Mouse (Mus musculus): ENCODE results near the gene G0s2. TPM values are rescaled to one million over a fixed set of nuclear protein-coding genes. Genes with fewer than 3 reads are reported as not detected.

The G0s2 gene
- 10 to 100 TPM in 1 of 2 experiments, 1 to 10 TPM in 1; 6.7 to 10.2 TPM for total RNA-seq (2021)

DNA sequence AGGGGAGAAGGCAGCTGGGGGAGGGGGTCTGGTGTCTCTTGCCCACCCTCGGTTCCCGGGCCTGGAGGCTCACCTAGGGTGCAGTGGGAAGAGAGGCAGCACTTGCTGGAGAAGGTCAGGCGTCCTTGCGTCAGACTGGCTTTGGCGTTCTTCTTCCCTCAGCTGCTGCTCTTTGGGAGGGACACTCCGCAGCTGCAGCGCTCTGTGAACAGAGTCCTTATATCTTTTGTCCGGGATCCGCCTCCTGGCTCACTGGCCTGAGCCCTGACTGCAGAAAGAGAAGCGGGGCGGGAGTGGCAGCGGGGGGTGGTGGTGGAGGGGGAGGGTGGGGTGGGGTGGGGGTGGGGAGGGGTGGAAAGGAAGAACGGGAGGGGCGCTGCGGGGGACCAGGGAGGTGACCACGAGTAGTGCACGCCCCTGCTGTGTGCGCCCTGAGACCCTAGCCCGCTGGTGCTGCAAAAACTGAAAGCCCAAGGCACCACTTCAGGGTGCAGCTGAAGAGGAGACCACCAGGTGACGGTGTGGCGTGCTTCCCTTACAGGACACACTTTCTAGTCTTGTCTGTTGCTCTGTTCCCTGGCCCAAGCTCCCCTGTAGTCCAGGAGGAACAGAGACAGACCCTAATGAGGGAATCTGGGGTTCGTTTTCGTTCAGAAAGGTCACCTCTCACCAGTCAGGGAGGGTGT is at the start of gene G0s2:
Gene G0s2 (minus strand): TSS at position 302 of the 686 bp plus-strand sequence.
- peak; percentile 56 to 69 for DNase-seq

DNA sequence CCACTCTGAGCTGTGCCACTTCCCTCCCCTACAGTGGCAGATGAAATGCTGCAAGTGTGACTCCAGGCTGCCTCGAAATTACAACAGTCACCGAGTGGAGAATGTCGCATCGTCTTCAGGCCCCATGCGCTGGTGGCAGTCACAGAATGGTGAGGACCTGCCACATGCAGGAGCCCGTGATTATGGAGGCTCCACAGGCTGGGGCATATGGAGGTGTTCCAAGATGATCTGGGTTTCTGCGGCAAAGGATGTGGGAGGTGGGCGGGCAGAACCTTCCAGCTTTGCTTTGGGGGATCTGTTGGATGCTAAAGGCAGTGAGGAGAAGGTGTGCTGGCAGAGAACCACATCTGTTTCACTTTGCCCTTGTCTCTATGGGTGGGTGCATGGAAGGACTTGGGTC is 47.4 kb upstream of the G0s2 start:
- no peak for DNase-seq

DNA sequence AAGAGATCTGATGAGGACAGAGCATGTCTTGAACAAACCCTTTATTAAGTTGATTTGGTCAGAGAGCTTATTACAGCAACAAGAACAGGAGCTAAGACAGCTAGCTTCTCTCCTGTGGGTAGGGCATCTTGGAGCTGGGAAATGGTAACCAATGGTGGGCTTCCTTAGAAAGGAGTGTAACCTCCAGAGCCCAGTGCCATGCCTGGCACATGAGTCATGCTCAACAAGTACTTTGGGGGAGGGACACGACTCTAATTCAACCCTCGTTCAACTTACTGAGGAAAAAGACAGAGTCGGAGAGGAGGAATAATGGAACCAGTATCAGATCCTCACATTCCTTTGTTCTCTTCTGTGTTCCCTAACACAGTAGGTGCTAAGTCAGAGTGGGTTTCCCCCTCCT is 46.7 kb upstream of the G0s2 start:
- DNase-seq, result no peak

DNA sequence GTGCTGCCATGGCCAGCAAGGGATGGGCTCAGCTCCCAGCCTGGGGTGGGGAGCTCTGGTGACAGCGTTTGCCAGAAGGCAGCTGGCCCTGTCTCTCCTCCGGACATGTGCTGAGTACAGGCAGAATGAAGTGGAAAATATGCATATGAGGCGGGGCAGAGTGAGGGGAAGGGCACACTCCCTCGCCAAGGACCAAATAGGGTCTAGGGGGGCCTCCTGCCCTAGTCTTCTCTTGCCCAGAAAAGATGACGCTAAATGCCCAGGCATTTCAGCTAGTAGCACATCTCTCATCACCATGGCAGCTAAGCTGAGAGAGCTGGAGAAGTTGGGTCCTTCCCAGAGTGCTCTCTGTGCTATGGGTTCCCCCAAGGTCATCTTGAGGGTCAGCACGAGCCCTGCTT is 44.1 kb upstream of the G0s2 start:
- DNase-seq, result peak; percentile 51 to 67

DNA sequence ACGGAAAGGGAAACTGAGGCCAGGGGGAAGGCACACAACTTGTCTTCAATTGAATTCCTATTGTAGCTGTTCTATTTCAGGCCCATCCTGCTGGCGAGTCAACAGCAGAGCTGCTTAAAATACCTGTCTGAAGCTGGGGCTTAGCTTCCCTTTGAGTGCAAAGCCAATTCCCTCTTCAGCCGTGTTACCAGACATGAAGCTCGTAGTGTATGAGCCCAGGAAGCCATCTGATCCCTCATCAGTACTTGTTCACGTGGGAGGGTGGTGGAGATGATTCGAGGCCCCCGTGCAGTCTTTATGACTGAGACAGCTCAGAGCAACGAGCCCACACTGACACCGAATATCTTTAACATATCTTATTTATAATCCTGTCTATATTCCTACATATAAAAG is 43.3 kb upstream of the G0s2 start:
- no peak for DNase-seq

DNA sequence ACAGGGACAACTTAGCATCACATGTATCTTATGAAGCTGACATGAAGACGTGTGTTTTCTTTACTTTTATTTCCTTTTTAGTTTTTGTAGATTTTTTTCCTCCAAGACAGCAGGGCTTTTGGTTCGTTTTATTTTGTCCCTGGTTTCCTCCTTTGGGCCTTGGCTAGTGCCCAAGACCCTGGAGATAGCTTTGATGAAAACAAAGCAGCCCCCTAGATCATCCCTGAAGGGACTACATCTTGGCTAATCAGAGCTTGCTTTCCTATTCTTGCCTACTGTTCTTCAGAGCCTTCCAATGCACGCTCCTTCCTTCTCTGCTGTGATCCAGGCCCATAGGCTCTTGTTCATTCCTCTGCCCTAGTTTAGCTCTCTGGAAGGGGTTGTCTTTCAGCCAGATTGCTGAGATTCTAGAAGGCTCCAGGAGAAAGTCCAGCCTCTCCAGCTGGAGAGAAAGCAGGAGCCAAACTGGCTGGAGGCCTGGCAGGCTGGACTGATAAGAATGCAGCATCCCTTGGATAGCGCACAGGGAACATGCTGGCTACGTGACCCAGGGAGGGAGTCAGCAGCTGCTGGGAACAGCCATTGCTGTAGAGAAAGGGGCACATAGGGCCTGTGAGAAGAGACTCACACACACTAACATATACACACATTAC is 42.8 kb upstream of the G0s2 start:
- DNase-seq, result no peak

DNA sequence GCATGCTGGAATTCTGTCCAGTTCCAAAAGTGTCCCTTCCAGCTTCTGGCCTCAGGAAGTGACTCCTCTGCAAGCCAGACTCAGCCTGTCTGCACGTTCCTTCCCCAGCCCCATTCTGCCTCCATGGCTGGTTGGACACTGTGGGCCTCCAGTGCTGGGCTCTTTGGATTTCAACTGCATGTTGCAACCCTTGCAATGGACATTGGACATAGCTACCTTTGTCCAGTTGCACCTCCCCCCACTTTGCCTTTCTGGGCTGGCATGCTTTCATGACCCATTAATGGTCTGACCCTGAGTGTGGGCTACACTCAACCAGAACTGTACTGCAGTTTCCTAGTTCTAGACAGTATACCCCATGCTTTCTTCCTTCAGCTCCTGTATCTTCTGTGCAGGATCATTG is 38.6 kb upstream of the G0s2 start:
- DNase-seq, result no peak

DNA sequence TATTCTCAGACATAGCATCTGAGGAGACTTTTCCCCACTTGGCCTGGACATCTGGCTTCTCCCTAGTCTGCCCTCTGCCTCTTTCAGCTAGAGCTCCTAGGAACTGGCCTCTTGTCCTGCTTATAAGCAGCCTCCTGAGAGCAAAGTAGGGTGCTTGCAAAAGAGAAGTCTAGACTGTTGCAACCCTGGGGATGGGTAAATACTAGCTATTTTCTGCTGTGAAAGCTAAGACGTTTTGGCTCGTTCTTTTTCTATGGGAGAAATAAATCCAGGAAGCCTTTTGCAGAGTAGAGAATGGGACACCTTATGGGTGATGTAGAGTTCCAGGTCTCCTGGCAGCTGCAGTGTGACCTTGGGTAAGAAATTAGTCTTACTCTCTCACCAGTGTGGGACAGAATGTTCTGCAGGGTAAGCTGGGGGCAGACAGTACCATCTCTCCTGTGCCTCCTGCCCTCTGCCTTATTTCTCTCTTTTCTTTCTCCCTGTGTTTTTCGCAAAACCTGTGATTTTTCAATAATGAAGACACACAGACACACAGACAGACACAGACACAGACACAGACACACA is 37.6 kb upstream of the G0s2 start:
- DNase-seq, result no peak

DNA sequence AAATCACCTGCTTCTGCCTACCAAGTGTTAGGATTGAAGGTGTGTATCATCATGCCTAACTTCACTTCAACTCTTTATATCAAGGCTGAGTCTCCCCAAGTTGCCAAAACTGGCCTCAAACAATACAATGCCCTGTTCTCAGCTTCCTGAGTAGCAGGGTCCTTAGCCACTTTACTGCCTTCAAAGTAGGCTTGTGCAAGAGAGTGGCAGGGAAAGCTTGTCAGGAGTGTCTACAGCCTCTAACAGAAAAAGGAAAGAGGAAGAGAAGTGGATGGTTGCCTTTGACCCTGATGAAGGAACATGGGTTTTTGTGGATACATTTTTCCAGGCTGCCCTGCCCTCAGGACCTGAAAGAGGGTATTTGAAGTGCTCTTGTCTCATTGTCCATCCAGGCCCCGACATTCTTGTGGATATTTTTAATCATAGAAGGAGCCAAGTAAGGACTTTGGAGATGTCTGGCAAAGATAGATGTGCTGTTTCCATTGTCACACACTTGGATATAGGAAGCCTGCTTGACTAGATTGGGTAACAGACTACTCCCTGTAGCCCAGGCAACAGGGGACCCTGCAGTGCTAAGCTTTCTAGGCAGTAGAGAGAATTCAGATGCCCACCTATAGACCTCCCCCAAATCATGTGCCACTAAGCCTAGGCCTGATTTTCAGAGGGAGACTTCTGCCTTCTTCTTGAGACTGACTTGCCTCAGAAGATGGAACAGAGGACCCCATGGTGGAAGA is 36.9 kb upstream of the G0s2 start:
- no peak for DNase-seq

DNA sequence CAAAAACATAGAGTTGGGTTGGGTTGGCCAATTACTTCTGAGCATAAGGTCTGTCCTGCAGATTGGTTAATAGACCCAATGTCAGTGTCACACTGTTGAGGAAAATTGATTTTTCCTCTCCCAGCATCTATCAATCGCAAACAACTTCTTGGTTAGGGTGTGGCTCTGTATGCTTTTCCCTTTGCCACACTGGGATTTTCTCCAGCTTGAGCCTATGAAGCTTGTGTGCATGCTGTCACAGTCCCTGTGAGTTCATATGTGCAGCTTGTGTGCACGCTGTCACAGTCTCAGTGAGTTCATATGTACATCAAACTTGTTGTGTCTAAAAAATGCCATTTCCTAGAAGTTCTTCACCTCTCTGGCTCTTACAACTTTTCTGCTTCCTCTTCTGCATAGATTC is 33.8 kb upstream of the G0s2 start:
- no peak for DNase-seq

DNA sequence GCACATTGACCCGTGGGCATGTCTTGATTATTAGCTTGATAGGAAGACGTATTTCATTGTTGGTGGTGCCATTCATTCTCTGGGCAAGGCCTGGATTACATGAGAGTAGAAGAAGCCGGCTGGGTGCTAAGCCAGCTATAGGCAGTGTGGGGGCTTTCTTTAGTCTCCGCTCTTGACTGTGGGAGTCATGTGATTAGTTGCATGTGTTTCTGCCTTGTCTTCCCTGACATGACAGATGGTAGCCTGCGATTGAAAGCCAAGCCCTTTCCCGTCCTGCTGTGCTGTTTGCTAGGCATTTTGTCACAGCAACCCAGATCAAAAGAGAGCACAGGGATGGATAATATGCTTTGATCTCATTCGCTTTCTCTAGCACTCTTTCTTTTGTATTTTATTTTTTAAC is 32.4 kb upstream of the G0s2 start:
- DNase-seq, result peak in 1 of 2 experiments; percentile 41

DNA sequence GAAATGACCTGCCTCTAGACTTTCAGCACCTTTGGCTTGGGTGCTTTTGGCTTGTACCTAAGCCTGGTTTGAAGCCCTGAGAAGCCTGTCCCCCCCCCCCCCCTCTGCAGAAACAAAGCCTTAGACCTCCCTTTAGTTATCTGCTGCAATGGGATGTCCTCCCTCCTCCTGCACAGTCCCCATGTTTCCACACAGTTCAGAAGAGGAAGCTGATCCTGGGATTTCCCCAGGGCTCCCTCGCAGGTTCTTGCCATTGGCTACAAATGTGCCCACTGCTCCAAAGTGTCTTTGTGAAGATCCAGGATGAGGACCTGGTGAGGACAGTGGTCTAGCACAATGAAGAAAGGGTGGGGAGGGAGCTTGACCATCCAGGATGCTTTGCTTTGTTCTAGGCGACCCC is 30.1 kb upstream of the G0s2 start:
- DNase-seq, result no peak

DNA sequence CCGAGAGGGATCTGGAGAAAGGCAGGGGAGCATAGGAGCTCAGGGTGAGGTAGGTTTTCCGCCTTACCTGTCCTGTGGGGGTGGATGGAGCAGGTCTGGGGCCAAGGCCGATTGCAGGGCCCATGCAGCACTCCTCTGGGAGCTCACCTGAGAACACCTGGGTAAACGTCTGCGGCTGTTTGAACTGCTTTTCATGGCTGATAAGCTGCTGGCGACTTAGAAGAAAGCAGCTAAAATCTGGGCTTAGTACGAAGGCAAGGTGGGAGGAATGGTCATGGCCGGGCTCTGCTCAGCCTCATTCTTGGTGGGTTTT is 29.0 kb upstream of the G0s2 start:
- DNase-seq, result no peak

DNA sequence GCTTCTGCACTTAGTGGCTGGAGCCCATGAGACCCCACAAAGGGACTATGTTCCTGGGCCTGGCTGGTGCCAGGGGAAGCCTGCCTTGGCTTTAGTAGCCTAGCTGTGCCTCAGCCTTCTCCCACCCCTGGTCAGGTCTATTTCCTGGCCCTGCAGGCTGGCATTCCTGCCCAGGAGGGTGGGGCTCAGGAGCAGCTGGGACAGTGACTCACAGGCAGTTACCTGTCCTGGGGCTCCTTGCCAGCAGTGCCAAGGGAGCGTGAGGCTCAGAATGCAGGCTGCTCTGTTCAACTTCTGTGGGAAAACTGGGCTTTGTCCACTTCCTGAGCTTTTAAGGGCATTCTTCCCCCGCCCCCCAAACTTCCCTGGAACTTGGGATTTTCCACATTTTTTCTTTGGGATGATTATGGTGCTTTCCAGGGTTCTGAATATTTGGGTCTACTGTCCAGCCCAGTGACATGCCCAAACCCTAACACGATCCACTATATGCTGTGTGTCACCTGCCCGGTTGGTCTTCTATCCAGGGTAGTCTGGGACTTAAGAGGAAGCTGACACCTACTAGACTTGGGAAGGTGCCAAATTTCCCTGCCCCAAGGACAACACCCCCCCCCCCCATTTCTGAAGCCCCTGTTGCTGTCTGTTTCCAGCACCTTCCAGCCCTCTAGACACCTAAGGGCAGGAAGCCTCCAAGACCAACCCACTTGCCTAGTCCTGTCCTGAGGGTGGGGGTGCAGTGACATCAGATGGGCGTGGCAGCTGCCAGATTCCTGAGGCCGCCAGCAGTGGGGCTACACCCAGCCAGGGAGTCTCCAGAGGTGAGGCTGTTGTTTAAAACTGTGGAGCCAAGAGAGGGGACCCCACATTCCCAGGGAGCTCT is 28.4 kb upstream of the G0s2 start:
- no peak for DNase-seq

DNA sequence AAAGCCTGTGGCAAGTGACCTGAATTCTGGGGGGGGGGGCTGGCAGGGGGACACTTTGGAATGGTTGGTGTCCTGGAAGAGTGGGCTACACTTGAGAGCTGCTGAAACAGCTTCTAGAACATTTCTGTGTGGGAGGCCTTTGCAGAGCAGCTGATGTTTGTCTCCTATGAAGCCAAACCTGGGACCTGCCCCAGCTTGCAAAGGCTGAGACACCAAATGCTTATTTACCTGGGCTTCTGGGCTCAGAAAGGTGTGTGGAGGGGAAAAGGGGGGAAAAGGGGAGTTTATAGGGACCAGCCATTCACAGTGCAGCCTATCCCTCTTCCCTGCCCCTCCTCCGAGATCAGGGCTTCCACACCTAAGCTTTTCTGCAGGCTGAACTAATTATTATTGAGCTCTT is 27.0 kb upstream of the G0s2 start:
- no peak for DNase-seq

DNA sequence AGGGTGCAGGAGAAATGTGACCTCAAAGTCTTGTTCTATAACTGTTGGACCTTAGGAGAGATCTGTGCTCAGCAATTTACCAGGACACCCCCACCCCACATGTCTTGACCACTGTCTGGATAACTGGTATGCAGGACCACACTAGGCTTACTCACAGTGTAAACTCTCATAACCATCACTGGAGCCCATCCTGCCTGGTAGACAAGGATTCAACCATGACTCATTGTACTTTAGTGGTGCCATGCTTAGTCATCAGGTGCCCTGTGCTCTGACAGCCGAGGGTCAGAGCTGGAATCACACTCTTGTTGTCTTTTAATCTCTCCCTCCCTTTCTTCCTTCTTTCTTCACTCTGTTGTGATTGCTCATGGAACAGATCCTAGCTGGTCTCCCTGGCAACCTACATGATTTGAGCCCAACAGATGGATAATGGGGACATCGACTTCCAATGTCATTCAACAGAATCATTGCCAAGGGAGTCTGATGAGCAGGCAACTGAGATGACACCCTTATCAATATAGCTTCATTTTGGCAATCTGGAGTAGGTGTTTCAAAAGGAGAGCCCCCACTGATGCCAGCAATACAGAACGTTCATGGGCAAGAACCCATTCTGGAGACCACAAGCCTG is 25.2 kb upstream of the G0s2 start:
- DNase-seq, result peak; percentile 25 to 26

DNA sequence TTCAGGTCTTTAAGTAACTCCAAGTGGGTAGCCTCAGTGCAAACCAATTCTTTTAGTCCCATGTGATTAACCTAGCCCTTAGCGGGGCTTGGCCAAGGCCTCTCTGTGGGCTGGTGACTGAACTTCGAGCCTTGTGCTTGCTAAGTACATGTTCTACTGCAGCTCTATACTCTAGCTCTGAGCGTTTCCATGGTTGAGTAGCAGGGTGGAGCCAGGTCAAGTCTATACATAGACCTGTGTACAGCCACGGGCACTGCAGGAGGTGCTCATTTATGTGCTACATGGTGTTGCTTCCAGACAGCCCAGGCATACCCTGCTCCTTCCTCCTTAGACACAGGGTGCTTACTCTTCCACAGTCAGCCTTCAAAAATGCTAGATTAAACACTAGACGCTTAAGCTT is 22.9 kb upstream of the G0s2 start:
- DNase-seq, result no peak

DNA sequence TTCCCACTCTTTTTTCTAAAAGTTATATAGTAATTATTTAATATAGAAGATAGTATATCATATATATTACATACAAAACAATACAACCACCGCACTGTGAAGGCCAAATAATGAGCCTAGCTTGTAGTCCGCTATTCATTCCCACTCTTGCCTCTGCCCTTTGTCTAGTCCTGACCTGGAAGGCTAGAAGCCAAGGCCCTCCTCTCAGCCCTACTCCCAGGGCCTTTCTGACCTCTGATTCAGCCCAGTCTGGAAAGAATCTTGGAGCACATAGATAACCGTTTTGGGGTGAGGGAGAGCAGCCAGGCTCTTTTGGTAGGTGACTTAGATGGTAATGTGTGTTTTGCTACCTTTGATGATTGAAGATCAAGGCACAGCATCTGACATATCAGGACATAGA is 20.9 kb upstream of the G0s2 start:
- DNase-seq, result no peak

DNA sequence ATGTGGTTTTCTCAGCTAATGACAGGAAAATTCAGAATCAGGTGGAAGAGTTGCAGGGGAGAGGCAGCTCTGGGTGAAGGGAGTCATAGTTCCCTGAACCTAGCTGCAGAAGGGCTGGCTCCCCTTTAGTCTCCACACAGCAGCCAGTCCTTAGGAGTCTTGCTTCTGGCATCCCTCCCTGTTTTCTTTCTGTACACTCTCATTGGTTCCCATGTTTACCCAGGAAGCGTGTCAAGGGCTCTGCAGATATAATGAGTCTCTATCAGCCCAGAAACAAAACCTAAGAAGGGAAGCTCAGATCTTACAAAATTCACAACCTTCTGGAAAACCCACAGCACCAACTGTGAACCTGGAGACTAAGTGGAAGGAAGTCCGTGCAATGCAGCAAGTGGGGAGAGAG is 20.0 kb upstream of the G0s2 start:
- DNase-seq, result no peak

DNA sequence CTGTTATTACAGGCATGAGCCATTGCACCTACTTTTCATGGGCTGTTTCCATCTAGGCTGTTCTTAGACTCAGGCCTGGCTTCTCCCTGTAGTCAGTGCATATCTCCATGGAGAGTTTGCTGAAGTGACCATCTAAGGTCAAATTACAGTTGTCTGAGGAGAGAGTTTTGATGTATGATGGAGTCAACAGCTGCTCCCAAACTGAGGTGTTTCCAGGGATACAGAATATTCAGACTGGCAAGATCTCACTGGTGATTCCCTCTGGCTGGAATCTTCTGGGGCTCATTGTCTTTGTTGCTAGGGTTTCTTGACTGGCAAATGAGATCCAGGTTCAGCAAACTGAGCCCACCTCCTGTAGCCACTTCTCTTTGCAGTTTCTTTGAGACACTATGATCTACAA is 17.7 kb upstream of the G0s2 start:
- DNase-seq, result no peak

DNA sequence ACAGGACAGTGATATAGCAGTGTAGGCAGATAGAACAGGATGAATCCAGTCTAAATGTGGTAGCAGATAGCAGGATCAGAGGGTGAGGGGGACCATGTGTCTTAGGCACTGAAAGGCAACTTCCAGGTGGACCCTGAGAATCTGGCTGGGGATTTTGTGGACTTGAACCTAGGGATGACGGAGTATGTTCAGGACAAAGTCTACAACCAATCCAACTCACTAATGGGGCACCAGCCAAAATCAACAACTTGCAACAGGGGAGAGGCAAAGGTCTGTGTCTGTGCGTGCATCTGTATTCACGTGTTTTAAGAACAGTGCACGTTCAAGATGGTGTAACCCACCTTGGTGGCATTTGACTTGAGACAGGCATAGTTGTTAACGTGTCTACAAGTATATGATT is 16.9 kb upstream of the G0s2 start:
- DNase-seq, result no peak

DNA sequence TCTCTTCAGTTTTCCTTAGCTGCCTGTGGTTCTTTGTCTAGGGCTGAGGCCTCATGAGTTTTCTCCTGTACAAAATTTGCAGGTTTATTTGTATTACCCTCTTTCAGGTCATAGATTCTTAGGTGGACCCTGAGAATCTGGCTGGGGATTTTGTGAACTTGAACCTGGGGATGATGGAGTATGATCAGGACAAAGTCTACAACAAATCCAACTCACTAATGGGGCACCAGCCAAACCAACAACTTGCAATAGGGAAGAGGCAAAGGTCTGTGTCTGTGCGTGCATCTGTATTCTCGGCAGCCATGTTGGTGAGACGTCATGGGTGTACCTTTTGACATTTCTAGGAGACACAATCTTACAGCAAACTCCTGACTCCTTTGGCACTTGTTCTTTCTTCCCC is 16.1 kb upstream of the G0s2 start:
- DNase-seq, result no peak
